27 mouse cellular contexts compared by ENCODE assay signal in the genomic region with DNA sequence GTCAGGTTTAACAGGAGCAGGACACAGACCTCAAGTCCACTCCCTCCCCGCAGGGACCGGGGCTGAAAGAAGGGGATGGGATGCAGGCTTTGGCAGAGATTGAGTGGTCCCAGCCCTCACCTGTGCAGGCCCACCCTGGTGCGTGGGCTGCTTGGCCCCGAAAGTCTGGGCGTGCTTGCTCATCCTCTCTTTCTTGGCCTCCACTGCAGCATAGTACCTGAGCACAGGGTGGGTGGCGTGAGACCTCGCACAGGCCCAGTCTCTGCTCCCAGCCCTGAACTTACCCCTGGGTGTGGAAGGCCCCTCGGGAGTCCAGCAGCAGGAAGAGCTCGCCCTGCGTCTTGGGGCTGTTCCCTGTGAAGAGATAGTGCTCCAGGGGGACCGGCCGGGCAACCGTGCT.
"Had no signal": no experiment of that assay in that cellular context is flagged by ENCODE, and none has a peak within 500 bp of the region (broad histone marks: within the 10 kb centered on the region; RNA-seq: fewer than 3 reads in every experiment).

No protein-coding gene starts in this region.

- H3K9me3 ChIP-seq: limb, embryonic 10.5 days; limb, embryonic 12.5 days; limb, embryonic 13.5 days; limb, embryonic 15.5 days; liver, embryonic 12.5 days; liver, embryonic 13.5 days; liver, embryonic 15.5 days; lung, embryonic 15.5 days; megakaryocyte, embryonic 14.5 days; midbrain, embryonic 10.5 days; midbrain, embryonic 12.5 days; midbrain, embryonic 13.5 days; midbrain, embryonic 15.5 days; neural tube, embryonic 12.5 days had no signal

- H3K27me3 ChIP-seq: limb, embryonic 12.5 days; limb, embryonic 13.5 days; limb, embryonic 15.5 days; liver, embryonic 12.5 days; liver, embryonic 13.5 days; liver, embryonic 15.5 days; lung, embryonic 15.5 days; megakaryocyte, embryonic 14.5 days; midbrain, embryonic 12.5 days; midbrain, embryonic 13.5 days; midbrain, embryonic 15.5 days; neural tube, embryonic 12.5 days had no signal

- DNase-seq: left cerebral cortex, postnatal 4 days; liver; liver, embryonic 13.5 days; liver, postnatal 0 days; lung, adult 18-20 months; lung, adult 2 months; lung, embryonic 14.5 days; lung, postnatal 10 days; lung, postnatal 14 days; lung, postnatal 36 days; midbrain, embryonic 14.5 days had no signal

- H3K4me3 ChIP-seq: limb, embryonic 10.5 days; limb, embryonic 12.5 days; limb, embryonic 13.5 days; limb, embryonic 15.5 days; liver, embryonic 12.5 days; liver, embryonic 13.5 days; liver, embryonic 15.5 days; lung, embryonic 15.5 days; megakaryocyte, embryonic 14.5 days; midbrain, embryonic 10.5 days; midbrain, embryonic 12.5 days; midbrain, embryonic 13.5 days; midbrain, embryonic 15.5 days; myocyte; neural tube, embryonic 12.5 days had no signal

- H3K27ac ChIP-seq: limb, embryonic 10.5 days; limb, embryonic 12.5 days; limb, embryonic 13.5 days; limb, embryonic 15.5 days; liver, embryonic 12.5 days; liver, embryonic 13.5 days; liver, embryonic 14.5 days; liver, embryonic 15.5 days; lung, embryonic 15.5 days; macrophage; midbrain, embryonic 10.5 days; midbrain, embryonic 12.5 days; midbrain, embryonic 13.5 days; midbrain, embryonic 15.5 days; neural tube, embryonic 12.5 days had no signal
